Mouse (Mus musculus) left cerebral cortex, adult 18-20 months (tissue): Measurements from ENCODE around the gene Rpl18. TPM values are rescaled to one million over a fixed set of nuclear protein-coding genes. Genes with fewer than 3 reads are reported as not detected.

ENCODE experiments used
- DNase-seq, 2 experiments: peaks; one replicate each; pipeline ENCODE4 v3.0.0; 2021 to 2022; ENCODE audit warnings: low spot score in 2 of 2, mixed read lengths in 1 of 2
- total RNA-seq, 2 experiments: library from RNA; stranded (reverse); gene quantifications; 2 replicates each; pipeline ENCODE4 v1.2.3; 2021

Rpl18 gene
- total RNA-seq, 2 experiments from 2014 or later, result 331 to 369 TPM

DNA sequence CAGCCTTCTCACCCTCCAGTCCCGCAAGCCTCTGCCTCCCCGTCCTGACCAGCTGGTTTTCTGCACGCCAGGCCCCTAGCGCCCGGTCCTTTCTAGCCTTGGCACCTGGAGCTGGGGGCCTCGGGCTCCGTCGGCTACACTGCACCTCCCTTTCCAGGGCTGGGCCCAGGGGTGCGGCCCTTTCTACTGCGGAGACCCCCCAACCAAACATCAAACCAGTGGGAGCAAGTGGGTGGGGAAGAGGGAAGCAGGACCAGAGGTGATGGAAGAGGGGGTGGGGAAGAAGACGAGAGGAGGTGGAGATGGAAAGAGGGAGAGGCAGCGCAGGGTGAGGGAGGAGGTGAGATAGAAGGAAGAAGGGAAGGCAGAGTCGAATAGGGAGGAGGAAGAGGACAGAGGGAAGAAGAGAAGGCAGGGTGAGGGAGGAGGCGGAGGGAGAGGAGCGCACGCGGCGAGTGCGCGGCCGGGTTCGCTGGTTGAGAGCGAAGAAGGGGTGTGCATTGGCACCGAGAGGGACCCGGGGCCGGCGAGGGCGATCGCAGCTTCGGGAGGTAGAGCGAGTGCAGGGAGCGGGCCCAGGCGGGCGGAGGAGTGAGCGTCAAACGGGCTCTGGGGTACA lies 15.6 kb upstream of the Rpl18 start, which contains the start of gene Car11:
TSS of gene Car11 (plus strand) at position 321 of the 619 bp plus-strand sequence.
- DNase-seq, result peak in 1 of 2 experiments; percentile 71

DNA sequence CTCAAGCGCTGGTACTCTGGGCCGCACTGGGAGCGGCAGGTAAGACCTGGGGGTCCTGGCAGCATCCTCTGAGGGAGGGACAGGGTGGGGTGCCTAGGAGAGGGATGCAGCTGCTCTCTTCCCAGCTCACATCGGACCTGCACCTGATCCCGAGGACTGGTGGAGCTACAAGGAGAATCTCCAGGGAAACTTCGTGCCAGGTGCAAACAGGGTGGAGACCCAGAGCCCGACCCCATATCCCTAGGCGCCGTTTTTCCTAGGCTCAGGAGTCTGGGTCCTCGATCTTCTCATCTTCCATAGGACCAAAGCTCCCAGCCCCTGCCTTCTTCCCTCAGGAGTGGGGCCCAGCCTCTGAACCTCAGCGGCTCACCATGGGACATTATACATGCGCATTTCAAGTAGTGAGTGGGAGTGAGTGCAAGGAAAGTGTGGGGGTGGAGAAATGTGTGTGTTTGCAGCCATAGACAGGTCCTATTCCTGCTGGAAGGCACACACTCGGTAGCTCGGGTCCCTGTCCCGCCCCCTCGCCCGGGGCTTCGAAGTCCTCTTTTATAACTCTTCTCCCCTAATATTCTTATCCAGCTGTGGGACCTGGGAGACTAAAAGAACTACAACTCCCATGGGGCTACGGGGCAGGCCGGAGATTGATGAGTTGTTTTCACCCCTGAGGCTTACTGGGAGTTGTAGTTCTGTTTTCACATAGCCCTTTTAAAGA lies 14.8 kb upstream of the Rpl18 start:
- peak; percentile 74 to 86 for DNase-seq

DNA sequence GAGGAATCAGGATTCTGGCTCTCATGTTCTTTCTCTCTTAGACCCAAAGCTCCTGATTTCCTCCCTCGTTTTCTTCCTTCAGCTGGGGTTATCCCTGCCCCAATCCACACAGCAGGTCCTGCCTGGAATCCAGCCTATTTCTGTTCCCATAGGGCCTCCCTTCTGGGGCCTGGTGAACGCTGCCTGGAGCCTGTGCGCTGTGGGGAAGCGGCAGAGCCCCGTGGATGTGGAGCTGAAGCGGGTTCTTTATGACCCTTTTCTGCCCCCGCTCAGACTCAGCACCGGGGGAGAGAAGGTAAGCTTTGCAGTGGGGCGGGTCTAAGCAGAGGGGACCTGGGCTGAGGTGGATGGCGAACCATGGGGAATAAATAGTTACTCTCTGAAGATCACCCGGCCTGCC lies 14.2 kb upstream of the Rpl18 start:
- no peak for DNase-seq

DNA sequence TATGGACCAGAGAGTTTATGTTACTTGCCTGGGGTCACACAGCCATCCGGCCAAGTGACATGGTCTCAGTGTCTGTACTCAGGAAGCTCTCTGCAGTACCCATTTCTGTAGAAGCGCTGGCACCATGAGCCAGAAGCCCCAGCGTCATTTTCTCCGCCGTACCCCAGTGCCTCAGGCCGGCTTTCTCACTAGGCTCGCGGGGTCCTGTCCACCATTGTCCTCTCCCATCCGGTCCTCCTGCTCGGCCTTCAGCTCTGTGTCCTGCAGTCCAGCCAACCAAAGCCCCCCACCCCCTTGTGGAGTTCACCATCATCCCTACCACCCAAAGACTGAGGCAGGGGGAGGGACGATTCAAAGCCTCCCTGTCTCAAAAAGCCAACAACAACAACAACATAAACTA lies 13.7 kb upstream of the Rpl18 start:
- DNase-seq, result no peak

DNA sequence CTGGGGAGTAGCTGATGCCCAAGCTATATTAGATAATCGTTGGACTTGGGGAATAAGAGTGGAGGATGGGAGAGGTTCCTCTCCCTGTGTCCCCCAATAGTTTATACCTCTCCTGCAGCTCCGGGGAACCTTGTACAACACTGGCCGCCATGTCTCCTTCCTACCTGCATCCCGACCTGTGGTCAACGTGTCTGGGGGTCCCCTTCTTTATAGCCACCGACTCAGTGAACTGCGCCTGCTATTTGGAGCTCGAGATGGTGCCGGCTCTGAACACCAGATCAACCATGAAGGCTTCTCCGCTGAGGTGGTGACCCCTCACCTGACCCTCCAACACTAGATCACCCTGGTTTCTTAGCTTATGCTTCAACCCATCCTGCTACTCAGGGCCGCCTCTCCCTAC lies 12.9 kb upstream of the Rpl18 start:
- DNase-seq, result no peak

DNA sequence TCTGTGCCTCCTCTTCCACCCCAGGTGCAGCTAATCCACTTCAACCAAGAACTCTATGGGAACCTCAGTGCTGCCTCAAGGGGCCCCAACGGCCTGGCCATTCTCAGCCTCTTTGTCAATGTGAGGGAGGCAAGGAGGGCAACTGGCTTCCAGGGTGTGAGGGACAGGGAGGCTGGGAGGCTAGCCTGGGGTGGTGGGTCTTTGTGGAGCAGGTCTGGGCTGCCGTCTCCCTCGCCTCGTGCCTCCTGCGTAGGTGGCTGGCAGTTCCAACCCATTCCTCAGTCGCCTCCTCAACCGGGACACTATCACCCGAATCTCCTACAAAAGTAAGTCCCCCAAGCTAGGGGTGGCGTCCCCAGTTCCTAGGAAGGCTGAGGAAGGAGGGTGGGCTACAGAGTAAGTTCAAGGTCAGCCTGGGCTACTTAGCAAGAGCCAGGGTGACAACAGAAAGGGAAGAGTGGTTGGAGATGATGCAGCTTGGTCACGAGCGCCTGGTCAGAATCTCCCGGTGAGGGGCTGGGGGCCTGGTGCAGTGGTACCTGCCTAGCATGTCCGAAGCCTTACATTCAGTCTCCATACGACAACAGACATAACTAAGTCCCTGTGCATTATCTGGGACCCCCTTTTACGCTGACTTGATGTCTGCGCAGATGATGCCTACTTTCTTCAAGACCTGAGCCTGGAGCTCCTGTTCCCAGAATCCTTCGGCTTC lies 12.3 kb upstream of the Rpl18 start:
- no peak for DNase-seq

DNA sequence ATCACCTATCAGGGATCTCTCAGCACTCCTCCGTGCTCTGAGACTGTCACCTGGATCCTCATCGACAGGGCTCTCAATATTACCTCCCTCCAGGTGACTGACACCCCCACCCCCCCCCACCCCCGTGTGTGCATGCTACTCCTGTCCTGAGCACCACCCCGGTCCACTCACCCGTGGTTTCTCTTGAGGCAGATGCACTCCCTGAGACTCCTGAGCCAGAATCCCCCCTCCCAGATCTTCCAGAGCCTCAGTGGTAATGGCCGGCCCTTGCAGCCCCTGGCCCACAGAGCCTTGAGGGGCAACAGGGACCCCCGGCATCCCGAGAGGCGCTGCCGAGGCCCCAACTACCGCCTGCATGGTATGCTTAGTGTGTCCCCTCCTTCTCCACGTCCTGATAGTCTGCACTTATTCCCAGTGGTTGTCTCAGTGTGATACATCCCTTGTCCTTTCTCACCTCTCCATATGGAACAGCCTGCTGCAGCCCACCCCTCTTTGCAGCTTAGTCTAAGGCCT lies 11.7 kb upstream of the Rpl18 start:
- no peak for DNase-seq

DNA sequence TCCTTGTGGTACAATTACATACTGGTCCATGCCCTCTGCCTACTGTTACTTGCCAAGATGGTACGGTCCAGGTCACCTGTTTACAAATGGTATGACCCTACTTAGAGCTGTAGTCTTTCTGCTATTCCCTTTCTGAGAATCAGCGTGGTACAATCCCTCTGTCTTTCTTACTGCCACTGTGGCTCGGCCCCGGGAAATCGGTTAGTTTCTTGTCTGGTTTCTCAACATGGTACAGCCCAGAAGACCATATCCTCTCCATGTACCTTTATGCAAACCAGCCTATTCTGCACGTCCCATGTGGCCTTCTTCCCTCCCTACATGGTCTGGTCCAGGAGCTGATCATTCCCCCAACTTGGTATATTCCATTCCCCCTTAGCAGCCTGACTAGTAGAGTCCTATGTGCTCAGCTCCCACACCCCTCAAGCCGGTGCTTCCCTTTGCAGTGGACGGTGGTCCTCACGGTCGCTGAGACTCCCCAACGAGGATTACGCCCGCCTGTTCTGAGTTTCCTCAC lies 11.2 kb upstream of the Rpl18 start:
- peak; percentile 64 to 70 for DNase-seq

DNA sequence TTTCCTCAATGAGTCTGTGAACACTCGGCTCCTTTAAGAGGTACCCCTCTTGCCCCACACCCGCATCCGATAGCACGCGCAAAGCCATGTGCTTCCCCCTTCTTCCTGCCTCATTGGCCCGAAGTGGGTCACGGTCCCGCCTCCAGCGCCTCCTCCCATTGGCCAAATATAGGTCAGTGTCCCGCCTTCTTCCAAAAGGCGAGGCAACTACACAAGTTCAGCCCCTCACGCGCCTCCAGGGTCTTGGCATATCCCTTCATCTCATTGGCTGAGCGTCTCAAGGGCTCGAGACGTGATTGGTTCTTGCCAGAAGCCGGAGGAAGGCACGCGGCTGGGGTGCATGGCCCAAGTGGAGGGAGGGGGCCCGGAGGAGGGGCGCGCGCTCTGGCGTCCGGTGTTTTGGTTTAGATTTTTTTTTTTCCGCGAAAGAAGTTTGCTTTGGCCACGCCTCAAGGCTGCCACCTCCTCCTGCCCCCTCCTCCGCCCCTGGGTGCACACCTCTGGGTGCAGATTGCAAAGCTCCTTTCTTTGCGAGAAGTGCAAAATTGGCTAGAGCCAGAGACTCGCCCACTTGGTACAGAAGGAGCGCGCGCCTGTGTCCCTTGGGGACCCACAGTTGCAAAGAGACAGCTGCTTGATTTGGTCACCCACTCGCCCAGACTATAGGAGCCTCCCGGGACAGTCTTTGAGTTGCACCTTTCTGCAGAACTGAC lies 10.4 kb upstream of the Rpl18 start, which contains the start of gene Dbp:
TSS of gene Dbp (plus strand) at position 359 of the 713 bp plus-strand sequence.
- peak; percentile 99 for DNase-seq

DNA sequence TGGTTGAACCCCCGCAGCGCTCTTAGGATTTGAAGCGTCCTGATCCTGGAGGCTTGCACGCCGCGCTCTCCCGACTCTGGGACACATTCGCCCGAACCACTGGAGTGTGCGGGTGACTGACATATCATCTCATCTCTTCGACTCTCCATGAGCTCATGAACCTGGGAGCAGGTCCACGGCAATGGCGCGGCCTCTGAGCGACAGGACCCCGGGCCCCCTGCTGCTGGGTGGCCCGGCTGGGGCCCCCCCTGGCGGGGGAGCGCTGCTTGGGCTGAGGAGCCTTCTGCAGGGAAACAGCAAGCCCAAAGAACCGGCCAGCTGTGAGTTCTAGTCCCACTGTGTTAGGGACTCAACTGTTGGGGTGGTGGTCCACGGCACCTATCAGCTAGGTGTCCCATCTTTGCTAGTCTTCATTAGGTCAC lies 9.8 kb upstream of the Rpl18 start:
- DNase-seq, result no peak

DNA sequence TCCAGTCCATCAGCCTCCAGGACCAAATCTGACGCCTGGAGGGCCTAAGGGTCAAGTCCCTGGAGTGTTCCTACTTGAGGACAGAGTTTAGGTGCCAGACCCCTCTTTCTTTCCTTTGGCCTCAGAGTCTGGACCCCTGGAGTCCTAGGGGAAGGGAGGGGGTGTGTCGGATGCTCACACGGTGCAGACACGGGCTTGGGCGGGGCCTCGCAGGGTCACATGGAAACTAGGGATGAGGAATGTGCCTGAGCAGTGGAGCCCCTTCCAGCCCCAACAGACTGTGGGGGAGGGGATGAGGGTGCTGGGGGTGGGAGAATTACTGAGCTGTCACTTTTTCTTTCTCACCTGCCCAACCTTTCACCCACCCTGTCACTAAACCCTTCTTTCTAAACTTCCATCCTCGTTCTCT lies 9.4 kb upstream of the Rpl18 start:
- DNase-seq, result peak; percentile 66 to 79

DNA sequence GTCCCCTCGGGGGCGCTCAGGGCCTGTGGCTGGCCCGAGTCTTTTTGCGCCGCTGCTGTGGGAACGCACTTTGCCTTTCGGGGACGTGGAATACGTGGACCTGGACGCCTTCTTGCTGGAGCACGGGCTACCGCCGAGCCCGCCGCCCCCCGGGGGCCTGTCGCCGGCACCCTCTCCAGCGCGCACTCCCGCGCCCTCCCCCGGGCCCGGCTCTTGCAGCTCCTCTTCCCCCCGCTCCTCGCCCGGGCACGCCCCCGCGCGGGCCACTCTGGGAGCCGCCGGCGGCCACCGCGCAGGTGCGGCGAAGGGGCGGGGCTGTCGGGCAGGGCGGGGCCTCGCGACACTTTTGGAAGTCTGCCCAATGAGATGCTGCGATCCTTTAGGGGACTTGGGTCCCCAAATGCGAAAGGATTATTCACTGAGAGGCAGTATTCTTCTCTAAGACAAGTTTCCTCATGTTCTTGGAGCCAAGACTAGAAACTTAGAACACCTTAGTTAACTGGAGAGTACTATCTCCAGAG lies 8.5 kb upstream of the Rpl18 start:
- DNase-seq, result peak; percentile 69 to 85

DNA sequence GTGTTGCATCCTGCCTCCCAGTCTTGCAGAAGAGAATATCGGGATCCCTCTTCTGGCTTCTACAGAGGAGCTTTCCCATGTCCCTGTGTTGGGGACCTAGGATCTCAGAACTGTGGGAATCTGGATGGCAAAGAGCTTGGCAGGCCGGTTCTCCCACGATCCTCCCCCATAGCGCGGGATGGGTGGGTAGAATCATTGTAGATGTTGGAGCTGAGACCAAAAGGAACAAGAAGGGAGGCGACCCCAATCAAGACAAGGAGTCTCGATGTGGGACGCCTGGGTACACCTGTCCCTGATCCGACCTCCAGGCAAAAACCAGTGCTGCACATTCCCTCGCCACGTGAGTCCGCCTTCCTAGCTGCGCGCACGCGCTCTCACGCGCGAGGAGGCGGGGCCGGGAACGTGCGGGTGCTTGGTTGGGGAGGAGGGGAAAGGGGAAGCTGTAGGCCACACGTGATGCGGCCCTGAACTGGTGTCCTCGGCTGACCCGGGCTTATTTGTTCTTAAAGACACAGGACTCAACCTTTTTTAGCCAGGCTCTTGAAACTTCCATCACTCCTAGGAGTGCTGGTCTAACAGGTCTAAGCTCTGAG lies 7.8 kb upstream of the Rpl18 start:
- DNase-seq, result peak; percentile 93 to 94

DNA sequence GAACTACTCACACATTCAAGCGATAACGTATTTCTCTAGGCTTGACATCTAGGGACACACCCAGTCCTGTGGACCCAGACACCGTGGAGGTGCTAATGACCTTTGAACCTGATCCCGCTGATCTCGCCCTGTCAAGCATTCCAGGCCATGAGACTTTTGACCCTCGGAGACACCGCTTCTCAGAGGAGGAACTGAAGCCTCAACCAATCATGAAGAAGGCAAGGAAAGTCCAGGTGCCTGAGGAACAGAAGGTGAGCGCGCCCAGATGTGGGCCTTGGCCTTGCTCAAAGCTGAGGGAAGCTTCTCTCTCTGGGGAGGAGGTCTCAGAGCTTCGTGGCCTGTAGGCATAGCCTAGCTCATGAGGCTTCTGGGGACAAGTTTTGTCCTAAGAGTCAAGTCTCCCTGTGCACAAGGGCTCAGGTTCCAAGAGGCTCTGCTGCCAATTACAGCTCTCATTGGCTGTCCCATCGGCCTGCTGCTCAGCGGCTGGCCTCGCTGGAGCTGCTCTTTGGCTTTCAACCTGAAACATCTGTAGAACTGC lies 7.0 kb upstream of the Rpl18 start:
- DNase-seq, result no peak

DNA sequence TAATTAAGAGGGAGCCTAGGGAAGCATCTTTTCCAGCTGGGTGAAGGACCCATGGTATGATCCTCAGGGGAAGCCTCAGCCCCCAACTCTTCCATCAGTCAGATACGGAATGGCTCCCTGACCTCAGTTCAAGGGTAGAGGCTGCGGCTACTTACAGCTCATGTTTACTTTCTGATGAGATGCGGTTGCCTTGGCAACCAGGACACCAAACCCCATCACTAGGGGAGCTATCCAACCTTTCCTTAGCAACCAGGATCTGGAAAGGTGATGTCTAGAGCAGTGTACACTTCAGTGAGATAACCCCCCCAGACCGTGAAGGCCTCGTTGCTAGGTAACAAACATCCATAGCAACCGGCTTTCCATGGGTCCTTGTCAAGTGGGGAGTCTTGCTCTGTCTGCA lies 6.2 kb upstream of the Rpl18 start:
- no peak for DNase-seq

DNA sequence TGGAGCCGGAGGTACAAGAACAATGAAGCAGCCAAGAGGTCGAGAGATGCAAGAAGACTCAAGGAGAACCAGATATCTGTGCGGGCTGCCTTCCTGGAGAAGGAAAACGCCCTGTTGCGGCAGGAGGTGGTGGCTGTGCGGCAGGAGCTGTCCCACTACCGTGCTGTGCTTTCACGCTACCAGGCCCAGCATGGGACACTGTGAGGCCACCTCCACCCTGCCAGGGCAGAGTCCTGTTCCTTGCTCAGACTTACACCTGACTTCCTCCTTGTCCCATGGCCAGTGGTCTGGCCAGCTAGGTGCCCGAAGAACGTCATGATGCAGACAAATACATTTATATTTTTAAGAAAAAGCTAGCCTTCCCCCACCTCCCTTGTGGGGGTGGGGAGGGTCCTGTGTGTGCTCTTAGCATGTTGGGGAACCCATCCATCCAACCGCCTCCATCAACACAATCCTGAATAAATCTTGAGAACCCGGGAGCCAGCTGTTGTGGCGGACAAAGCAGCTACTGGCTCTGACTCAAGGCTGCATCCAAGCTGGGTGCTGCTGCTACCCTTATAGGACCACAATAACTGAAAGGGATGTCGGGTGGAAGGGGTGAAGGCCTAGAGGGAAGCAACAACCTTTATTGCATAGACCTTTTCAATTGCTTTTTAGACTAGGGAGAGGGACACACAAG lies 5.4 kb upstream of the Rpl18 start:
- no peak for DNase-seq

DNA sequence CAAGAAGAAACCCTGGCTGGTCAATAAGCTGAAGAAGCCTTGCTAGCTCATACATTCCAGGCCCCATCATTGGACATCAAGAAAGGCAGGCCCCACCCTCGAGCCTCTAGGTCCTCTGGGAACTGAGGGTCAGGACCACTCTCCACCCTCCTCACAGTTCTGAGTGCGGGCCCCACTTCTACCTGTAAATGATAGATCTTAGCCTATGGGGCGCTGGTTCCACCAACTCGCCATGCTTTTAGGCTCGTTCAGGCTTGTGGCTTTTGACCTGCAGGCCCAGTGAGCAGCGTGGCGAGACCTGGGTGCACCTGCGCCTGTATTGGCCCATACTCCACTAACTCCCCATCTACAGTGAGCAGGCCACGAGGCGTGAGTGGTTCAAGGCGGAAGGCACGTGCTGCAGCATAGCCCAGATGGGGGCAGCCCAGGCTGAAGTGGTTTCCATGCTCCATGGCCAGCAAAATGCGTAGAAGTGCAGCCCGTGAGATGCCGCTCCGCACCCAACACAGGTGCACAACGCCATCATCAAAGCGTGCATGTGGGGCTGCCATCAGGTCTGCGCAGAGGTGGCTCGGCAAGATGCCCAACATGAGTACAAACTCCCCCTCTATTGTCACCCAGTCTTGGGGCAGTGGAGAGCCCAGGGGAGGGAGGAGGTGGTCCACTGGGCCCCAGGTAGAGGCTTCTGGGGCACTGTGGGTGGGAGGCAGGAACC lies 4.6 kb upstream of the Rpl18 start:
- DNase-seq, result no peak

DNA sequence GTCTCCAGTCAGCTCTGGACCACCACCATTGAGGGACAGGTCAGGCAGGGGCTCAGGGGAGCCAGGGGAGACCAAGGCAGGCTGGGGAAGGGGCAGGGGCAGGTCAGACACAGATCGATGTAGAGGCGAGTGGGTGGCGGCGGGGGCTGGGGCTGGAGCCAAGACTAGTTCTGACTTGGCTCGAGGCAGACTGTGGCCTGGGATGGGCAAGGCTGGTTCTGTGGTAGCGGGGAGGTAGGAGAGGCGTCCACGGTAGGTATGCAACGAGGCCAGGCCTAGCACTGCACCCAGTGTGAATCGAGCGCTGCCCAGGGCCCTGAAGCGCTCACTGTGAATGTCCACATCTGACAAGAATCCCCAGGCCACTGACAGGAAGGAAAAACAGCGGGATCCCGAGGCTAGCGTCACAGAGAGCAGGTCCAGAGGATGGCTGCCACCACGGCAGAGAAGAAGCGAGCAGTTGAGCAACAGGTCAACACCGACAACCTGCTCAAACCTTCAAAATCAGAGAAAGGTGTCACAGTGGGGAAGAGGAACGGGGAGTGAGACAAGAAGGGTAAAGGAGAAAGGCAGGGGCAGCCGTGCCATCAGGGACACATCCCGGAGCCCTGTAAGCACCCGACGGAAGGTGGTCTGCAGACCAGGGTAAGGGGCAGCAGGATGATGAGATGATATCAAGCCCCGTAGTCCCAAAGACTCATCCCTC lies 3.8 kb upstream of the Rpl18 start:
- DNase-seq, result no peak
